ENCODE assay signal across 22 mouse cellular contexts in genomic region chr7:99618264-99618663, GRCm38 (mm10). TPM values are rescaled to one million over a fixed set of nuclear protein-coding genes. Genes with fewer than 3 reads are reported as not detected.
DNase-seq lines count a peak whose midpoint lies in the region; ATAC-seq and TF ChIP-seq lines count a peak whose summit lies in the region.
"Had no signal": no experiment of that assay in that cellular context is flagged by ENCODE, and none has a peak within 500 bp of the region (broad histone marks: within the 10 kb centered on the region; RNA-seq: fewer than 3 reads in every experiment).

No protein-coding gene starts in this region.

- intact Hi-C loops in left cerebral cortex, postnatal 14 days (cut with DNase I): loop anchor here (2.0 kb wide), 1 partner anchor 181 kb away; no protein-coding TSS in a partner anchor

- DNase-seq in CD4-positive, CD25-positive, alpha-beta regulatory T cell, adult 2 months (ENCODE audit: low read depth, low spot score): peak; percentile 18
- DNase-seq in lung, embryonic 14.5 days: no peak
- no peak for DNase-seq in lung, adult 2 months
- no peak for DNase-seq in Patski (ENCODE audit: low read depth, low spot score)
- no peak for DNase-seq in kidney, adult 8-10 months
- no peak for DNase-seq in left cerebral cortex, postnatal 14 days (ENCODE audit: low spot score in 2 of 2)
- DNase-seq: liver; thymus, adult 18-20 months had no signal

- no peaks in the 10 kb centered on the region for H3K4me1 ChIP-seq in lung, embryonic 14.5 days (ENCODE audit: insufficient read depth)
- no peaks in the 10 kb centered on the region for H3K4me1 ChIP-seq in lung, adult 2 months (ENCODE audit: control insufficient read depth, insufficient read depth, low read length)
- H3K4me1 ChIP-seq: limb, embryonic 10.5 days; lung, embryonic 15.5 days; neural tube, embryonic 15.5 days had no signal

- no peak overlapping the region for H3K4me2 ChIP-seq in lung, embryonic 14.5 days
- H3K4me2 ChIP-seq: heart, embryonic 11.5 days; lung, embryonic 15.5 days; neural tube, embryonic 15.5 days had no signal

- TF ChIP-seq POLR2A in lung, adult 2 months (IDR thresholded peaks at IDR 0.05; ENCODE audit: borderline replicate concordance, extremely low read depth, low read depth, low read length): no peak

- CTCF ChIA-PET in Patski (lab: Charles Lee): interaction anchor here (1.0 to 1.4 kb wide), 3 partner anchors 10 to 106 kb away, joined by 4 to 5 read pairs (median 4); no protein-coding TSS in a partner anchor

- no peak overlapping the region for H3K27ac ChIP-seq in lung, embryonic 14.5 days (ENCODE audit: low read depth)
- H3K27ac ChIP-seq: embryonic facial prominence, embryonic 10.5 days; gastrocnemius, adult 2 months; hindbrain, embryonic 10.5 days; left cerebral cortex, adult 2 months; limb, embryonic 10.5 days; lung, embryonic 15.5 days; macrophage; midbrain, embryonic 10.5 days; neural tube, embryonic 15.5 days had no signal

- H3K27me3 ChIP-seq in lung, embryonic 14.5 days (ENCODE audit: insufficient read depth, low read length): 0 out of 2 replicates have a peak, but pooled peaks cover 3% of the 10 kb centered on the region
- H3K27me3 ChIP-seq in Patski: peaks cover 50% of the 10 kb centered on the region

- no peaks in the 10 kb centered on the region for H3K9me3 ChIP-seq in lung, embryonic 14.5 days (ENCODE audit: low read depth, low read length)
- H3K9me3 ChIP-seq: embryonic facial prominence, embryonic 10.5 days; hindbrain, embryonic 10.5 days; limb, embryonic 10.5 days; lung, embryonic 15.5 days; midbrain, embryonic 10.5 days; neural tube, embryonic 15.5 days had no signal

- WGBS in lung, embryonic 14.5 days: 70% methylated on average over 2 of the region's 2 CpGs
- WGBS in lung, adult 2 months: 74% methylated on average over 2 of the region's 2 CpGs

- in situ Hi-C loops in Patski (cut with MboI; ENCODE audit: low pct_unique_long_range_greater_than_20kb): loop anchor here (5.0 kb wide), 3 partner anchors 94 to 254 kb away; partner anchors contain the start of gene Slco2b1

- peak; percentile 23; the same call in 1 of the 2 replicates for TF ChIP-seq CTCF in lung, embryonic 14.5 days (IDR thresholded peaks at IDR 0.05; ENCODE audit: low read depth)
- TF ChIP-seq CTCF in lung, adult 2 months (IDR thresholded peaks at IDR 0.05; ENCODE audit: insufficient read depth, low read length): no peak
- TF ChIP-seq CTCF in Patski (IDR thresholded peaks at IDR 0.05): peak; percentile 17

- POLR2A ChIA-PET in Patski (lab: Charles Lee): no interaction called here

- H3K9ac ChIP-seq in lung, embryonic 14.5 days: no peak overlapping the region
- H3K9ac ChIP-seq: lung, embryonic 15.5 days; neural tube, embryonic 15.5 days had no signal

- H3K36me3 ChIP-seq in lung, embryonic 14.5 days (ENCODE audit: insufficient read depth): no peaks in the 10 kb centered on the region
- H3K36me3 ChIP-seq: embryonic facial prominence, embryonic 10.5 days; G1E; hindbrain, embryonic 10.5 days; limb, embryonic 10.5 days; lung, embryonic 15.5 days; midbrain, embryonic 10.5 days; neural tube, embryonic 15.5 days had no signal

- no peak overlapping the region for H3K4me3 ChIP-seq in lung, embryonic 14.5 days (ENCODE audit: low read depth, low read length)
- H3K4me3 ChIP-seq in lung, adult 2 months (replicated peaks; ENCODE audit: extremely low read depth, low read depth, low read length): no peak overlapping the region
- H3K4me3 ChIP-seq: embryonic facial prominence, embryonic 10.5 days; gastrocnemius, adult 2 months; hindbrain, embryonic 10.5 days; left cerebral cortex, adult 2 months; limb, embryonic 10.5 days; lung, embryonic 15.5 days; midbrain, embryonic 10.5 days; neural tube, embryonic 15.5 days had no signal

- no peak for ATAC-seq in CD4-positive, CD25-positive, alpha-beta regulatory T cell, adult 4 months
- ATAC-seq in lung, embryonic 14.5 days (ENCODE audit: insufficient read depth): no peak
- no peak for ATAC-seq in Patski
- peak; percentile 27; the same call in 1 of the 2 replicates for ATAC-seq in erythroblast, adult 5-6 weeks (replicated peaks; ENCODE audit: low FRiP score, poor library complexity, severe bottlenecking)

RNA-seq across cellular contexts. Expression of gene Tpbgl, which starts 8.6 kb away (rescaled TPM):
- under 1 TPM; 0.25 to 0.35 TPM for polyA plus RNA-seq in CD4-positive, CD25-positive, alpha-beta regulatory T cell, adult 4 months (2017; shearing (Covaris generic))
- polyA plus RNA-seq in lung, embryonic 14.5 days (2014; fragmentation: Nextera tagmentation; extraction: Ambion mirVana): 1.2 TPM in 2 replicates
- 3.8 and 7.2 TPM in 2 replicates for polyA plus RNA-seq in lung, adult 2 months (2012; rRNA removed)
- 0.03 TPM for polyA plus RNA-seq in Patski (2021)
- total RNA-seq in erythroblast, adult 5-6 weeks (2015; ENCODE audit: low replicate concordance): not detected in 2 replicates
- total RNA-seq in erythroblast, adult 5-6 weeks (2017; ENCODE audit: low replicate concordance): not detected in 2 replicates
- 1 to 10 TPM; 3.7 to 4.6 TPM for total RNA-seq in left cerebral cortex, postnatal 14 days (2021)
- total RNA-seq: granulocyte monocyte progenitor cell, adult 5-6 weeks had no signal
- polyA plus RNA-seq: G1E; limb, embryonic 10.5 days had no signal
